Mouse (Mus musculus): ENCODE results near the gene Cdc123. TPM values are rescaled to one million over a fixed set of nuclear protein-coding genes. Genes with fewer than 3 reads are reported as not detected.
A peak's percentile ranks its signal among the peaks of the same experiment; 100 is the strongest.

Gene Cdc123
- polyA plus RNA-seq, 1 experiment from 2014 or later = 259 TPM

- H3K36me3 ChIP-seq (ENCODE audit: control insufficient read depth, insufficient read depth, low read length) = peaks cover 22% of the 10 kb centered on the region; the same call in 1 of the 2 replicates
- ATAC-seq (ENCODE audit: low read depth) (no peak), DNase-seq (ENCODE audit: low spot score) (no peak)
- H3K4me1 ChIP-seq (ENCODE audit: control insufficient read depth, insufficient read depth, low read length) = no peaks in the 10 kb centered on the region
- no peak overlapping the region for H3K27ac ChIP-seq (replicated peaks; ENCODE audit: low read depth, low read length)
- no peak overlapping the region for H3K4me2 ChIP-seq (ENCODE audit: low read depth, low read length)
- no peak overlapping the region for H3K9ac ChIP-seq (ENCODE audit: low read depth, low read length)
- H3K27me3 ChIP-seq (replicated peaks; ENCODE audit: control insufficient read depth, insufficient read depth, low read length) = no peaks in the 10 kb centered on the region
- 79% methylated on average over 5 of the region's 5 CpGs for WGBS
- no peaks in the 10 kb centered on the region for H3K9me3 ChIP-seq (ENCODE audit: control insufficient read depth, low read length)
- no peak overlapping the region for H3K4me3 ChIP-seq (ENCODE audit: low read depth, low read length)
These were observed 6.9 kb upstream of the Cdc123 start for GRCm38 (mm10) chr2:5851866-5852265.

GRCm38 (mm10) chr2:5851116-5851515 lies 6.2 kb upstream of the Cdc123 start:
- WGBS = 92% methylated on average over 9 of the region's 9 CpGs

GRCm38 (mm10) chr2:5845826-5846225 lies 862 bp upstream of the Cdc123 start:
- DNase-seq (ENCODE audit: low spot score) = peak; percentile 57
- ATAC-seq (ENCODE audit: low read depth) = no peak
- H3K4me2 ChIP-seq (ENCODE audit: low read depth, low read length) = peak overlapping the region; percentile 74
- 21% methylated on average over 4 of the region's 4 CpGs for WGBS
- peak overlapping the region; percentile 88 for H3K27ac ChIP-seq (replicated peaks; ENCODE audit: low read depth, low read length)
- peak overlapping the region; percentile 89 for H3K9ac ChIP-seq (ENCODE audit: low read depth, low read length)
- H3K9me3 ChIP-seq (ENCODE audit: control insufficient read depth, low read length) = no peaks in the 10 kb centered on the region
- peaks cover 12% of the 10 kb centered on the region for H3K4me1 ChIP-seq (ENCODE audit: control insufficient read depth, insufficient read depth, low read length)
- peaks cover 23% of the 10 kb centered on the region for H3K36me3 ChIP-seq (ENCODE audit: control insufficient read depth, insufficient read depth, low read length)
- H3K4me3 ChIP-seq (ENCODE audit: low read depth, low read length) = peak overlapping the region; percentile 77
- H3K27me3 ChIP-seq (replicated peaks; ENCODE audit: control insufficient read depth, insufficient read depth, low read length) = no peaks in the 10 kb centered on the region

More at GRCm38 (mm10) chr2:5851116-5851515, 6.2 kb upstream of the Cdc123 start:
- Histone ChIP-seq H3K4me2 (ENCODE audit: low read depth, low read length) (no peak overlapping the region), H3K4me1 (ENCODE audit: control insufficient read depth, insufficient read depth, low read length) (peaks cover 6% of the 10 kb centered on the region; the same call in 1 of the 2 replicates), H3K9ac (ENCODE audit: low read depth, low read length) (no peak overlapping the region), H3K27me3 (replicated peaks; ENCODE audit: control insufficient read depth, insufficient read depth, low read length) (no peaks in the 10 kb centered on the region), H3K27ac (replicated peaks; ENCODE audit: low read depth, low read length) (no peak overlapping the region), H3K9me3 (ENCODE audit: control insufficient read depth, low read length) (no peaks in the 10 kb centered on the region), H3K36me3 (ENCODE audit: control insufficient read depth, insufficient read depth, low read length) (peaks cover 18% of the 10 kb centered on the region; the same call in 1 of the 2 replicates), H3K4me3 (ENCODE audit: low read depth, low read length) (no peak overlapping the region)
- no peak for DNase-seq (ENCODE audit: low spot score)
- no peak for ATAC-seq (ENCODE audit: low read depth)

- Histone ChIP-seq H3K4me1 (ENCODE audit: control insufficient read depth, insufficient read depth, low read length) (peaks cover 12% of the 10 kb centered on the region), H3K4me2 (ENCODE audit: low read depth, low read length) (peak overlapping the region; percentile 74), H3K36me3 (ENCODE audit: control insufficient read depth, insufficient read depth, low read length) (peaks cover 38% of the 10 kb centered on the region), H3K9ac (ENCODE audit: low read depth, low read length) (peak overlapping the region; percentile 89), H3K27me3 (replicated peaks; ENCODE audit: control insufficient read depth, insufficient read depth, low read length) (no peaks in the 10 kb centered on the region), H3K4me3 (ENCODE audit: low read depth, low read length) (peak overlapping the region; percentile 77), H3K27ac (replicated peaks; ENCODE audit: low read depth, low read length) (peak overlapping the region; percentile 88), H3K9me3 (ENCODE audit: control insufficient read depth, low read length) (no peaks in the 10 kb centered on the region)
- WGBS = 4% methylated on average over 23 of the region's 23 CpGs
- ATAC-seq (ENCODE audit: low read depth) = peak; percentile 19; the same call in 1 of the 2 replicates
- DNase-seq (ENCODE audit: low spot score) = no peak
These were observed 637 bp downstream of the Cdc123 start for GRCm38 (mm10) chr2:5844181-5844872.

- no peak overlapping the region for H3K27ac ChIP-seq (replicated peaks; ENCODE audit: low read depth, low read length)
- H3K9ac ChIP-seq (ENCODE audit: low read depth, low read length) = no peak overlapping the region
- no peak for ATAC-seq (ENCODE audit: low read depth)
- H3K4me2 ChIP-seq (ENCODE audit: low read depth, low read length) = no peak overlapping the region
- DNase-seq (ENCODE audit: low spot score) = no peak
- H3K36me3 ChIP-seq (ENCODE audit: control insufficient read depth, insufficient read depth, low read length) = peaks cover 54% of the 10 kb centered on the region
- 96% methylated on average over 11 of the region's 11 CpGs for WGBS
- no peaks in the 10 kb centered on the region for H3K9me3 ChIP-seq (ENCODE audit: control insufficient read depth, low read length)
- H3K4me1 ChIP-seq (ENCODE audit: control insufficient read depth, insufficient read depth, low read length) = peaks cover 3% of the 10 kb centered on the region
- H3K4me3 ChIP-seq (ENCODE audit: low read depth, low read length) = no peak overlapping the region
- H3K27me3 ChIP-seq (replicated peaks; ENCODE audit: control insufficient read depth, insufficient read depth, low read length) = no peaks in the 10 kb centered on the region
These were observed 4.1 kb downstream of the Cdc123 start for GRCm38 (mm10) chr2:5840815-5841214.

GRCm38 (mm10) chr2:5825265-5825913 lies 19.6 kb downstream of the Cdc123 start:
- Histone ChIP-seq H3K4me3 (ENCODE audit: low read depth, low read length) (no peak overlapping the region), H3K9me3 (ENCODE audit: control insufficient read depth, low read length) (no peaks in the 10 kb centered on the region), H3K4me2 (ENCODE audit: low read depth, low read length) (no peak overlapping the region), H3K9ac (ENCODE audit: low read depth, low read length) (no peak overlapping the region), H3K36me3 (ENCODE audit: control insufficient read depth, insufficient read depth, low read length) (peaks cover 59% of the 10 kb centered on the region), H3K27me3 (replicated peaks; ENCODE audit: control insufficient read depth, insufficient read depth, low read length) (no peaks in the 10 kb centered on the region), H3K4me1 (ENCODE audit: control insufficient read depth, insufficient read depth, low read length) (no peaks in the 10 kb centered on the region), H3K27ac (replicated peaks; ENCODE audit: low read depth, low read length) (no peak overlapping the region)
- 95% methylated on average over 5 of the region's 5 CpGs for WGBS
- ATAC-seq (ENCODE audit: low read depth) (no peak), DNase-seq (ENCODE audit: low spot score) (no peak)

GRCm38 (mm10) chr2:5824685-5825084 lies 20.3 kb downstream of the Cdc123 start:
- Histone ChIP-seq H3K27me3 (replicated peaks; ENCODE audit: control insufficient read depth, insufficient read depth, low read length) (no peaks in the 10 kb centered on the region), H3K4me1 (ENCODE audit: control insufficient read depth, insufficient read depth, low read length) (no peaks in the 10 kb centered on the region), H3K4me3 (ENCODE audit: low read depth, low read length) (no peak overlapping the region), H3K9ac (ENCODE audit: low read depth, low read length) (no peak overlapping the region), H3K9me3 (ENCODE audit: control insufficient read depth, low read length) (no peaks in the 10 kb centered on the region), H3K36me3 (ENCODE audit: control insufficient read depth, insufficient read depth, low read length) (peaks cover 65% of the 10 kb centered on the region), H3K4me2 (ENCODE audit: low read depth, low read length) (no peak overlapping the region), H3K27ac (replicated peaks; ENCODE audit: low read depth, low read length) (no peak overlapping the region)
- 88% methylated on average over 5 of the region's 5 CpGs for WGBS
- ATAC-seq (ENCODE audit: low read depth) (no peak), DNase-seq (ENCODE audit: low spot score) (no peak)

- DNase-seq (ENCODE audit: low spot score) (peak; percentile 27), ATAC-seq (ENCODE audit: low read depth) (no peak)
- 26% methylated on average over 1 of the region's 1 CpGs for WGBS
- H3K9ac ChIP-seq (ENCODE audit: low read depth, low read length) = no peak overlapping the region
- no peak overlapping the region for H3K4me3 ChIP-seq (ENCODE audit: low read depth, low read length)
- H3K27ac ChIP-seq (replicated peaks; ENCODE audit: low read depth, low read length) = no peak overlapping the region
- no peaks in the 10 kb centered on the region for H3K27me3 ChIP-seq (replicated peaks; ENCODE audit: control insufficient read depth, insufficient read depth, low read length)
- H3K4me2 ChIP-seq (ENCODE audit: low read depth, low read length) = no peak overlapping the region
- H3K36me3 ChIP-seq (ENCODE audit: control insufficient read depth, insufficient read depth, low read length) = peaks cover 66% of the 10 kb centered on the region
- no peaks in the 10 kb centered on the region for H3K9me3 ChIP-seq (ENCODE audit: control insufficient read depth, low read length)
- H3K4me1 ChIP-seq (ENCODE audit: control insufficient read depth, insufficient read depth, low read length) = no peaks in the 10 kb centered on the region
These were observed 20.8 kb downstream of the Cdc123 start for GRCm38 (mm10) chr2:5824213-5824612.
